Mouse (Mus musculus): ENCODE measurements at regions not wholly inside any gene's neighbourhood (a gene's known extent, or its start where the extent isn't known, plus 50 kb on each side); places are given as distances from the start of the nearest gene placed in this dataset.

DNA sequence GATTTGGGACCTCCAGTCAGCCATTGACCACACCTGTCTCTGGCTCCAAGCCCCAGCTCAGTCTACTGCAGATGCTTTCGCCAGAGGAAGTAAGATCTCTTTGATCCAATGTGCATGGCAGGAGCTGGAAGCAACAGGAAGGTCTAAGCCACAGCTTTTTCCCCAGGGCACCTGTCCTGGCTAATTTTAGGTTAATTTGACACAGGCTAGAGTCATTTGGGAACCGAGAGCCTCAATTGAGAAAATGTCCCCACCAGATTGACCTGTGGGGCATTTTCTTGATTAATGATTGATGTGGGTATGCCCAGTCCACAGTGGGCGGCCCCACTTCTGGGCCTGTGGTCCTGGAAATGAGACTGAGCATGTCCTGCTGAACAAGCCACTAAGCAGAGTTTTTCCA is 240.7 kb upstream of the Hs6st1 start:
- TF ChIP-seq MAFK (IDR thresholded peaks at IDR 0.05; ENCODE audit: insufficient read depth, low read depth, low read length): no peak
- TF ChIP-seq HCFC1 (IDR thresholded peaks at IDR 0.05; ENCODE audit: borderline replicate concordance, insufficient read depth, low read length): no peak
- TF ChIP-seq ZNF384 (IDR thresholded peaks at IDR 0.05; ENCODE audit: low read depth, low read length): no peak
- no peak for TF ChIP-seq ZC3H11A (IDR thresholded peaks at IDR 0.05; ENCODE audit: borderline replicate concordance, low read depth, low read length)
